ENCODE assay signal across 13 mouse cellular contexts in the genomic region with DNA sequence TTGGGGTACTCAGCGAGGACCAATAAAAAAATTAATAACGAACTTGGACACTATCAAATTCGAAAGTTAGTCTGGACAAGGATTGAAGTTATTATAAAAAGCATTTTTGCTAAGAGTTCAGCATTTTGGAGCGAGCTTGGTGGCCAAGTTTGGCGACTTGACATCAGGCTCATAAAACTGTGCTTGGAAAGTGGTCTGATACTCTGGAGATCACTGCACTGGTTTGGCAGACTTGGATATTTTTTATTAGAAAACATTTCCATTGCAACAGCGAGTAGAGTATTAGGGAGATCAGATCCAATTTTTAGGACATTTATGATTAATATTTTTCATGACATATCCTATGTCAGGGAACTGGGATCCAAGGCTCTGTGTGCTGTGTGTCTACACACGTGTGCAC.
"Had no signal": no experiment of that assay in that cellular context is flagged by ENCODE, and none has a peak within 500 bp of the region (broad histone marks: within the 10 kb centered on the region; RNA-seq: fewer than 3 reads in every experiment).

No protein-coding gene starts in this region.

- H3K27ac ChIP-seq: left cerebral cortex, adult 2 months; liver, embryonic 14.5 days; neural tube, embryonic 13.5 days; stomach, postnatal 0 days had no signal

- H3K4me3 ChIP-seq: left cerebral cortex, adult 2 months; megakaryocyte, embryonic 14.5 days; neural tube, embryonic 13.5 days had no signal

- H3K4me2 ChIP-seq: midbrain, embryonic 11.5 days; neural tube, embryonic 13.5 days had no signal

- H3K9me3 ChIP-seq: megakaryocyte, embryonic 14.5 days; neural tube, embryonic 13.5 days had no signal

- H3K9ac ChIP-seq: liver, embryonic 14.5 days; neural tube, embryonic 13.5 days had no signal

- H3K36me3 ChIP-seq: neural tube, embryonic 13.5 days had no signal

- H3K4me1 ChIP-seq: megakaryocyte, embryonic 14.5 days; neural tube, embryonic 13.5 days had no signal

- ATAC-seq: inflammation-experienced regulatory T-cells, adult 6 months; intestine, postnatal 0 days; midbrain, embryonic 16.5 days had no signal

- DNase-seq: kidney, postnatal 36 days; lung, adult 18-20 months; lung, postnatal 4 days; thymus, postnatal 14 days had no signal

- H3K27me3 ChIP-seq: megakaryocyte, embryonic 14.5 days; neural tube, embryonic 13.5 days had no signal
